Mouse (Mus musculus) ES-E14 (cell line): ENCODE data around the gene Pard6a. TPM values are rescaled to one million over a fixed set of nuclear protein-coding genes. Genes with fewer than 3 reads are reported as not detected.

Source experiments
- DNase-seq: peaks from one replicate; pipeline ENCODE4 v3.0.0-alpha.2; 2013; ENCODE audit warnings: low read depth, low spot score
- H3K27ac ChIP-seq: 2 replicates; pipeline ENCODE4 v1.5.1; 2012; ENCODE audit warnings: low read depth, mild to moderate bottlenecking, low read length, moderate library complexity, mixed read lengths; ENCODE audit not compliant: poor library complexity, insufficient read depth, severe bottlenecking
- H3K36me3 ChIP-seq: 2 replicates; pipeline ENCODE4 v1.6.1; 2012; ENCODE audit warnings: mild to moderate bottlenecking, low read length, moderate library complexity, mixed read lengths; ENCODE audit not compliant: control insufficient read depth, poor library complexity, insufficient read depth, severe bottlenecking
- H3K4me1 ChIP-seq, 2 experiments: fragments of 150-350 bp in 1 of 2; sonication (generic) in 1 of 2; 2 replicates each; pipeline ENCODE4 v1.6.1; 2012; ENCODE audit warnings: low read length in 2 of 2, mild to moderate bottlenecking in 1 of 2, mixed read lengths in 1 of 2; ENCODE audit not compliant: control insufficient read depth in 2 of 2, insufficient read depth in 2 of 2, poor library complexity in 1 of 2
- H3K4me3 ChIP-seq, 2 experiments: fragments of 150-350 bp in 1 of 2; sonication (generic) in 1 of 2; 2 replicates each; pipeline ENCODE4 v1.5.1; 2012; ENCODE audit warnings: low read length in 2 of 2, low read depth in 1 of 2, mild to moderate bottlenecking in 1 of 2, mixed read lengths in 1 of 2; ENCODE audit not compliant: insufficient read depth in 1 of 2, poor library complexity in 1 of 2, severe bottlenecking in 1 of 2
- H3K9ac ChIP-seq: 2 replicates; pipeline ENCODE4 v1.6.1; 2012; ENCODE audit warnings: low read depth, mild to moderate bottlenecking, low read length, mixed read lengths; ENCODE audit not compliant: poor library complexity, insufficient read depth, severe bottlenecking
- H3K9me3 ChIP-seq: fragments of 150-350 bp; sonication (generic); 2 replicates; pipeline ENCODE4 v1.6.1; 2012; ENCODE audit warnings: low read depth, mild to moderate bottlenecking, low read length; ENCODE audit not compliant: control insufficient read depth, insufficient read depth
- CHD2 ChIP-seq: IDR thresholded peaks from 2 replicates; pipeline ENCODE4 v1.6.1; 2014; ENCODE audit warnings: mild to moderate bottlenecking, low read depth, low read length, inconsistent platforms
- HCFC1 ChIP-seq: IDR thresholded peaks from 2 replicates; pipeline ENCODE4 v1.6.1; 2012; ENCODE audit warnings: low read length, inconsistent platforms, borderline replicate concordance; ENCODE audit not compliant: insufficient read depth
- MAFK ChIP-seq: IDR thresholded peaks from 2 replicates; pipeline ENCODE4 v1.6.1; 2014; ENCODE audit warnings: mild to moderate bottlenecking, low read depth, low read length, inconsistent platforms; ENCODE audit not compliant: insufficient read depth
- ZC3H11A ChIP-seq: IDR thresholded peaks from 2 replicates; pipeline ENCODE4 v1.6.1; 2012; ENCODE audit warnings: low read depth, mild to moderate bottlenecking, inconsistent platforms, low read length, borderline replicate concordance
- ZNF384 ChIP-seq: IDR thresholded peaks from 2 replicates; pipeline ENCODE4 v1.6.1; 2012; ENCODE audit warnings: low read depth, low read length, inconsistent platforms
- in situ Hi-C, 2 experiments: fragments of 600-800 bp; cut with MboI; formaldehyde crosslinking; loops; one replicate each; pipeline ENCODE4 v1.15.1; 2025; ENCODE audit warnings: low sequenced_read_pairs in 2 of 2, inconsistent platforms in 1 of 2; ENCODE audit not compliant: unreplicated experiment in 2 of 2
- total RNA-seq: library from RNA; depleted of rRNA; stranded (reverse); fragments of 300-350 nt; gene quantifications from 2 replicates; pipeline ENCODE4 v1.2.3, GENCODE M21; 2012

Pard6a gene
- total RNA-seq, 1 experiment: 14.9 TPM

GRCm38 (mm10) chr8:105697196-105697780 lies 3.7 kb upstream of the Pard6a start:
- H3K27ac ChIP-seq: no peak overlapping the region
- peaks cover 2 to 7% of the 10 kb centered on the region in 2 experiments; a peak in 1 of 4 replicates for H3K4me1 ChIP-seq
- no peak overlapping the region for H3K4me3 ChIP-seq
- peaks cover 14% of the 10 kb centered on the region; the same call in 1 of the 2 replicates for H3K36me3 ChIP-seq
- H3K9ac ChIP-seq: no peak overlapping the region
- no peaks in the 10 kb centered on the region for H3K9me3 ChIP-seq
- TF ChIP-seq CHD2: no peak
- TF ChIP-seq HCFC1: no peak
- TF ChIP-seq ZC3H11A: no peak
- DNase-seq: no peak
- in situ Hi-C loops: no loop called here

GRCm38 (mm10) chr8:105698734-105699133 lies 2.2 kb upstream of the Pard6a start:
- peaks cover 2 to 10% of the 10 kb centered on the region in 2 experiments; a peak in 1 of 4 replicates for H3K4me1 ChIP-seq
- H3K27ac ChIP-seq: no peak overlapping the region
- in situ Hi-C loops: no loop called here
- no peak overlapping the region for H3K4me3 ChIP-seq
- DNase-seq: no peak
- TF ChIP-seq MAFK: no peak
- TF ChIP-seq HCFC1: no peak
- no peak for TF ChIP-seq ZNF384
- TF ChIP-seq ZC3H11A: no peak
- TF ChIP-seq CHD2: no peak
- no peaks in the 10 kb centered on the region for H3K9me3 ChIP-seq
- H3K36me3 ChIP-seq: peaks cover 26% of the 10 kb centered on the region
- H3K9ac ChIP-seq: no peak overlapping the region

DNA sequence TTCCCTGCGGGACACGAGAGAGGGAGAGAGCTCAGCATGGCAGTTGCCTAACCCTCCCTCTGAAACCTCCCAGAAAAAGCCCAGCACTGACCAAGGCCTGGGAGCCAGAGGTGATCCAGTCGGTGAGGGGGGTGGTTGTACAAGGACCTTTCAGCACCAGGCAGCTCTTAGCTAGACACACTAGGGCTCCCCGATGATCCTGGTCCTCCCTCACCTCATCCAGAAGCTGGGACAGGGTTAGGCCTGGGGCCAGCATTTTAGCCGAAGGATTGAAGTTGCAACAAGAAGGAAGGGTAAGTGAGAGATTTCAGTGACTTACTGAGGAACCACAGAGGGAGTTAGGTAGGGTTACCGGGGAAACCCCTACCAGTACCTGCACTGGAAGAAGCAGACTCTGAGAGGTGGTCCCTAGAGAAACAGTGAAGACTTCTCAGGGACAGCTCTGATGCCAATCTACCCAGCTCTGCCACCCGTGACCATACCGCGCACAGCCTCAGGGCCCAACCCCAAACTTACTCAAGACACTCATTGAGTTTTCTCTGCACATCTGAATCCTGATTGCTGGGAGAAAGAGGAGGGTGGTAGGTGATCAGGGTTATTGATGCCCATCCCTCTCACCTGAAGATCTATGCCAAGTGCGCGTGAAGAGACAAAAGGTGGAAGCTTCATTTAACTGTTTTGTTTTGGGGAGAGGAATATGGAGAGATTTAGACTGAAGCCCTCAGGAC lies 1.3 kb upstream of the Pard6a start:
- Histone ChIP-seq H3K9ac (no peak overlapping the region), H3K9me3 (no peaks in the 10 kb centered on the region), H3K4me1 (peaks cover 2 to 11% of the 10 kb centered on the region in 2 experiments; a peak in 1 of 4 replicates), H3K4me3 (peak overlapping the region in 1 of 2 experiments; percentile 100; a peak in 1 of 4 replicates), H3K36me3 (peaks cover 30% of the 10 kb centered on the region), H3K27ac (no peak overlapping the region)
- in situ Hi-C loops: no loop called here
- no peak for DNase-seq
- no peak for TF ChIP-seq ZC3H11A
- TF ChIP-seq MAFK: no peak
- no peak for TF ChIP-seq HCFC1

- Histone ChIP-seq H3K27ac (no peak overlapping the region; the same call in 1 of the 2 replicates), H3K36me3 (peaks cover 30% of the 10 kb centered on the region), H3K4me3 (peak overlapping the region; percentile 78 to 100), H3K4me1 (peaks cover 2 to 11% of the 10 kb centered on the region in 2 experiments; a peak in 1 of 4 replicates), H3K9ac (peak overlapping the region; percentile 81), H3K9me3 (no peaks in the 10 kb centered on the region)
- no peak for DNase-seq
- in situ Hi-C loops: no loop called here
- TF ChIP-seq ZNF384: no peak
- no peak for TF ChIP-seq ZC3H11A
- no peak for TF ChIP-seq MAFK
- TF ChIP-seq CHD2: no peak
- no peak for TF ChIP-seq HCFC1
Observed at GRCm38 (mm10) chr8:105700566-105700965, 382 bp upstream of the Pard6a start.
